Mouse (Mus musculus): ENCODE measurements around the gene Tmem190. TPM values are rescaled to one million over a fixed set of nuclear protein-coding genes. Genes with fewer than 3 reads are reported as not detected.

The Tmem190 gene
- polyA plus RNA-seq, 1 experiment = not detected

- peak overlapping the region; percentile 47 for H3K4me3 ChIP-seq (ENCODE audit: insufficient read depth, low read depth, low read length)
- no peak overlapping the region for H3K27ac ChIP-seq (replicated peaks; ENCODE audit: low read depth, low read length)
- peaks cover 6% of the 10 kb centered on the region; the same call in 1 of the 2 replicates for H3K4me1 ChIP-seq (ENCODE audit: control insufficient read depth, insufficient read depth, insufficient read length, low read length)
Observed at GRCm38 (mm10) chr7:4751971-4752820, 30.5 kb upstream of the Tmem190 start.

- H3K4me1 ChIP-seq (ENCODE audit: control insufficient read depth, insufficient read depth, insufficient read length, low read length) = peaks cover 6% of the 10 kb centered on the region; the same call in 1 of the 2 replicates
- H3K27ac ChIP-seq (replicated peaks; ENCODE audit: low read depth, low read length) = no peak within 1 kb of the TSS
- peak within 1 kb of the TSS; percentile 47 for H3K4me3 ChIP-seq (ENCODE audit: insufficient read depth, low read depth, low read length)
Observed at GRCm38 (mm10) chr7:4752821-4753570, 29.7 kb upstream of the Tmem190 start, which contains the start of gene Cox6b2. Cox6b2 (minus strand) TSS chr7:4753094.

- no peaks in the 10 kb centered on the region for H3K4me1 ChIP-seq (ENCODE audit: control insufficient read depth, insufficient read depth, insufficient read length, low read length)
- H3K4me3 ChIP-seq (ENCODE audit: insufficient read depth, low read depth, low read length) = no peak overlapping the region
- H3K27ac ChIP-seq (replicated peaks; ENCODE audit: low read depth, low read length) = no peak overlapping the region
Observed at GRCm38 (mm10) chr7:4759670-4760069, 23.1 kb upstream of the Tmem190 start.

DNA sequence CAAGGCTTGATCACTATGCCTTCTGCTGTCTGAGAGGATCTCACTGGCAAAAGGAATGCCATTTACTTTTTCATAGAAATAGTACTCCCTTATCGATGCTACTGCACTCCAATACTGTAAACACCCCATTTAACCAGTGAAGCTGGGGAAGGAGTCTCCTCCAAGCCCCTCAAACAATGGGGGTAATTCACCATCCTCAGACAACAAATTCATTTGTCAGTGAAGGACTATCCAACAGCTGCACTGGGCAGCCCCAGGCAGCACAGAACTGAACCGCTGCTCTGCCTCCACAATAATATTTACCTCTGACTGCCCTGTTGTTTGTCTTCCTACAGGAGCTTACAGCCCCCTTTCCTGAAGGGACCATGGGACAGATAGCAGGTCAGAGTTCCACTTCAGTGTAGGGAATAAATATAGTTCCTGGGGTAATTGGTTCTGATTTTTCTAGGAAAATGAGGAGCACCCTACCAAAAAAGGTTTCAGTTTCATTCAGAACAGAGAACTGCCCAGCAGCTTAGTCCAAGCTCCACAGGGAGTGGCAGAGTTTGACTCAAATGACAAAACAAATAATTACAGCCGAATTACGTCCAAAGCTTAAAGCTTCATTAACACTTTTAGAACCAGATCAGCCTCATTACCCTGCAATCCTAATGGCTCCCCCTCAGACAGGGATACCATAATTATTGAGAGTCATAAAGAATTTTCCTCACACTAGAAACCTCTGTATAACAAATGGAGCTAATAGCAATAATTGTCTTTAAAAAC lies 17.6 kb upstream of the Tmem190 start:
- Histone ChIP-seq H3K4me1 (ENCODE audit: control insufficient read depth, insufficient read depth, insufficient read length, low read length) (no peaks in the 10 kb centered on the region), H3K4me3 (ENCODE audit: insufficient read depth, low read depth, low read length) (no peak overlapping the region), H3K27ac (replicated peaks; ENCODE audit: low read depth, low read length) (no peak overlapping the region)

- H3K4me3 ChIP-seq (ENCODE audit: insufficient read depth, low read depth, low read length) = no peak within 1 kb of the TSS
- no peaks in the 10 kb centered on the region for H3K4me1 ChIP-seq (ENCODE audit: control insufficient read depth, insufficient read depth, insufficient read length, low read length)
- no peak within 1 kb of the TSS for H3K27ac ChIP-seq (replicated peaks; ENCODE audit: low read depth, low read length)
Observed at GRCm38 (mm10) chr7:4771202-4771601, 11.5 kb upstream of the Tmem190 start, which contains the start of gene Fam71e2. Fam71e2 (minus strand) TSS chr7:4771302.

DNA sequence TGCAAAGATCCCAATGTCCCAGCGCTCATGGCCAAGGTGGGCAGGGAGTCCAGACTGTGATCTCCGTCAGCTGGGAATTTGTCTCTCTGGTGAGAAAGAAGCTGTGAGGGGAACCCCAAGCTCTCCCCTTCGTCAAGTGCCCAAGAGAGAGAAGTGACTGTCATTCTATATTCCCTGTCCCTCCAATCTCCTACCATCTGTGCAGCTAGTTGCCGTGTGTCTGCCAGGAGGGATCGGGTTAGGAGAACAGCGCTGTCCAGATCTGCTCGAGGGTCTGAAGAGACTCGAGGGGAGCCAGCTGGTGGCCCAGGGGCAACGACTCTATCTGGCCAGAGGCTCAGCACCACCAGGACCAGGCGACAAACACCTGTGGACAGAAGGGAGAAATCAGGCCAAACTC lies 6.6 kb upstream of the Tmem190 start:
- Histone ChIP-seq H3K4me3 (ENCODE audit: insufficient read depth, low read depth, low read length) (no peak overlapping the region), H3K27ac (replicated peaks; ENCODE audit: low read depth, low read length) (no peak overlapping the region), H3K4me1 (ENCODE audit: control insufficient read depth, insufficient read depth, insufficient read length, low read length) (no peaks in the 10 kb centered on the region)

DNA sequence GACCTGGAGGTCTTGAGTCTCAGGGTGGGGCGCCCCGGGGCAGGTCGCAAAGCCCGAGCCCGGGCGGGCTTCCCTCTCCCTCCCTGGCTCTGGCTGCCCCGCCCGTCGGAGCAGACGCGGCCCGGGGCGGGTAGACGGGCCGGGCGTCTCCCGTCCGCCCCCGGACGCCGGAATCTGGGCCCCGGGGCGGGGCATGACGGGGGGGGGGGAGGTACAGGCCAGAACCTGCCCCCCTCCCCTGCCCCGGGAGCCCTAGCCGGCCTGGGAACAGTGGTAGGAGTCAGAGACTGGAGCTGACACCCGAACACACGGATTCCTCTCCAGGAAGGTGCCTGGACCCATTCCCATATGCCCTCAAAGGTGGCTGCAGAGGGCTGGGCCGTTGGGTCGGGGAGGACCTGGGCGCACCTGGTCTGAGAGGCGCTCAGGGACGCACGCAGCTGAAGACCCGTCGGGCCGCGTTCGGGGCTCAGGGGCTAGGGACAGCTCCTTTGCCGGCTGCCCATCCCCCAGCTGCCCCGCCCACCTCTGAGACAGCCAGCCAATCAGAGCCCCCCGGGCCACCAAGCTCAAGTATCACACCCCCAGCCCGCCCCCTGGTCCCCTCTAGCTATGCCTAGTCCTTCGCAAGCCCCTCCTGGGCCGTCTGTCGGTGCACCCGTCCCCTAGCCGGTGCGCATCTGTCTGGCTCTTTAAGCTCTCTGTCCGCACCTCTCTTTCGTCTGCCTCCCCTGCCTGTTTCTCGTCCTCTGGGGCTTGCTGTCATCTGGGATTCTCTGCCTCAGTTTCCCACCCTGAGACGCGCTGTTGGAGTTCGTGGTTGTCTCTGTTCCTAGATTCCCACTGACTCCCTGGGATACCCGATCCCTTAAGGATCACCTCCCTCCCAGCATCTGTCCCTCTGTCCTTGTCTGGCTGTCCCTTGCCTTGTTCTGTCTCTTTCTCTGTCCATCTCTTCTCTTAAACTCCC lies 5.6 kb upstream of the Tmem190 start:
- peak overlapping the region; percentile 66 for H3K4me3 ChIP-seq (ENCODE audit: insufficient read depth, low read depth, low read length)
- no peak overlapping the region for H3K27ac ChIP-seq (replicated peaks; ENCODE audit: low read depth, low read length)
- no peaks in the 10 kb centered on the region for H3K4me1 ChIP-seq (ENCODE audit: control insufficient read depth, insufficient read depth, insufficient read length, low read length)

DNA sequence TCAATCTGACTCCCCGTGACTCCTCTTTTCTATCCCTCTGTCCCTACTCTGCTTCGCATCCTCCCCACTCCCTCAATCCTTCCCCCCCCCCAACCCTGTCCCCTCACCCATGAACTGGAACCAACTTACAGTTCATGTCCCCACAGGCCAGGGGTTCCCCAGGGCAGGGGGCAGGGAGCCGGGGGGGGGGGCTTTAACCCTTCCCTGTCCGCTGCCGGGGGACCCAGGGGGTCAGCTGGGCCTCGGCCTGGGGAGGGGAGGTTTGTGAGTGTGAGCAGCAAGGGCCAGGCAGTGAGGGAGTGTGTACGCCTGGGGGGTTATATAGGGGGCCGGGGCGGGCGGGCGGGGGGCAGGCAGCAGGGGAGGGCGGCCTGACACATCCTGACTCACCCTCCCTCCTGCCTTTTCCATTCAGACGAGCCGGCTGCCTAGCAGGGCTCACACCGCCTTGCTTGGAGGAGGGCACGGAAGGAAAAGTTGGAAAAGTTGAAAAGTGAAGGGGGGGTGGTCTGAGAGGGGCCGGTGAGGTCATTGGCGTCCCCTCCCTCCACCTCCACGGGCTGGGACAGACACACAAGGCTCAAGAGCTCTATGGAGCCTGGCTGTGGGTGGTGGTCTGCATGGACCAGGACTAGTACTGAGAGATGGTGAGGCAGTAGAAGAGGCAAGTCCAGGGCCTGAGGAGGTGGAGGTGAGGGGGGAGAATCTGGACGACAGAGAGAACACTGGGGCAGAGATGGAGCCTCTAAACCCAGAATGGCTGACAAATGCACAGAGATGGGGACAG lies 4.7 kb upstream of the Tmem190 start:
- no peak overlapping the region for H3K27ac ChIP-seq (replicated peaks; ENCODE audit: low read depth, low read length)
- H3K4me1 ChIP-seq (ENCODE audit: control insufficient read depth, insufficient read depth, insufficient read length, low read length) = no peaks in the 10 kb centered on the region
- no peak overlapping the region for H3K4me3 ChIP-seq (ENCODE audit: insufficient read depth, low read depth, low read length)

- no peak overlapping the region for H3K27ac ChIP-seq (replicated peaks; ENCODE audit: low read depth, low read length)
- no peaks in the 10 kb centered on the region for H3K4me1 ChIP-seq (ENCODE audit: control insufficient read depth, insufficient read depth, insufficient read length, low read length)
- H3K4me3 ChIP-seq (ENCODE audit: insufficient read depth, low read depth, low read length) = no peak overlapping the region
Observed at GRCm38 (mm10) chr7:4779921-4780320, 2.8 kb upstream of the Tmem190 start.

DNA sequence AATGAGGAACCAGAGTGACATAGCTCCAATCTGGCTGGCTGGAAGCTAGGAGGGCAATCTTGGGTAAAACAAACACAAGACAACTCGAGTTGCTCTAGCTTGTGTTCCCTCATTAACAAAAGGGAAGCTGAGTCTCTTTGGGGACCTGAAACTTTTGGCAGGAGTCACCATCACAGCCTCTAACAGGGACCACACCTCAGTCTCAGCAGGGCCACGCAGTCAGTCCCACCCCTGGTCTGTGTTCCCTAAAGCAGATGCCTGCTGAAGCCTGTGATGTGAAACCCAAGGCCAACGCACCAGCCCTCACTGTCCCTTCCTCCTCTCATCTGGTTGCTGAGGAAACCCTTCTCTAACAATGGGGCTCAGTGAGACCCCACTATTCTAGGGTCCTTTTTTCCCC lies 607 bp upstream of the Tmem190 start:
- no peak overlapping the region for H3K27ac ChIP-seq (replicated peaks; ENCODE audit: low read depth, low read length)
- no peak overlapping the region for H3K4me3 ChIP-seq (ENCODE audit: insufficient read depth, low read depth, low read length)
- H3K4me1 ChIP-seq (ENCODE audit: control insufficient read depth, insufficient read depth, insufficient read length, low read length) = no peaks in the 10 kb centered on the region

GRCm38 (mm10) chr7:4783667-4784268 lies 1.0 kb downstream of the Tmem190 start:
- Histone ChIP-seq H3K27ac (replicated peaks; ENCODE audit: low read depth, low read length) (no peak overlapping the region), H3K4me1 (ENCODE audit: control insufficient read depth, insufficient read depth, insufficient read length, low read length) (no peaks in the 10 kb centered on the region), H3K4me3 (ENCODE audit: insufficient read depth, low read depth, low read length) (no peak overlapping the region)

DNA sequence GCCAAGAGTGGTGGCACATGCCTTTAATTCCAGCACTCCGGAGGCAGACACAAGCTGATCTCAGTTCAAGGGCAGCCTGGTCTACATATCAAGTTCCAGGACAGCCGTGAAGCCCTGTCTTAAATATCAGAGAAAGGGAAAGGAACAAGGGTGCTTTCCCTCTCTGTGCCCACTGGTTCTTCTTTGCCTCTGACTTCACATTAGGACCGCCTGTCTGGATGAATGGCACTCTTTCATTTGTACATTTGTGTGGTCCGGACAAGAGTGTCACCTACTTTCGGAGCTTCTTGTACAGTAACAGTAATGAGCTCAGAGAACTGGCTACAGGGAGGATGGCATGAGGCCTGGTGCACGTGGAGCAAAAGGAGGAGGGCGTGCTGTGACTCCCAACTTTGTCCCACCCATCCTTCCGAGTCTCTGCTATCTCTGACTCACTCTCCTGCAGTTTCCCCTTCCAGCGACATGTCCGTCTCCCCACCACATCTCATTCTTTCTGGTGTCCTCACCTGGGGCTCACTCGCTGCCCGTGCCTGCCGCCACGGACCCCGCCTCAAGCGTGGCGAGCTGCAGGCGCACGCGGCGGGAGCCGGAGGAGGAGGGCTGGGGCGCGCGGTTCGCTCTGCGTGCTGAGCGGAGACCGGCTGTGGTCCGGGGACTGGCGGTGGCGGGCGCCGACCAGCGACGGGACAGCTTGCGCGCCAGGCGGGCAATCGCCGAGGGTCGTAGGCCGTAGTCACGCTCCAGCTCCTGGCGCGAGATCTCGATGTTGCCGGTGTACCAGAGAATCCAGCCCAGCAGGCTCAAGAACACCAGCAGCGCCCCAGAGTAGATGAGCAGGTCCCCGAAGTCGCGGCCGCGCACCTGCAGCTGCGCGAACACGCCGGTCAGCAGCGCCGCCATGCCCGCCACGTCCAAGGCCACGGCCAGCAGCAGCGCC lies 6.0 kb downstream of the Tmem190 start:
- H3K4me3 ChIP-seq (ENCODE audit: insufficient read depth, low read depth, low read length) = peak overlapping the region; percentile 82
- H3K27ac ChIP-seq (replicated peaks; ENCODE audit: low read depth, low read length) = no peak overlapping the region
- no peaks in the 10 kb centered on the region for H3K4me1 ChIP-seq (ENCODE audit: control insufficient read depth, insufficient read depth, insufficient read length, low read length)

All from brown adipose tissue, adult 24 weeks (tissue).